Mouse (Mus musculus) T-helper 17 cell (primary cell): ENCODE measurements at regions not wholly inside any gene's neighbourhood (a gene's known extent, or its start where the extent isn't known, plus 50 kb on each side); places are given as distances from the start of the nearest gene placed in this dataset.

ENCODE experiments used
- in situ Hi-C, 2 experiments: fragments of 300-600 bp; cut with MboI, MseI; formaldehyde crosslinking; loops; 1 replicate in 1 of 2; 2 replicates in 1 of 2; pipeline ENCODE4 v1.15.1; 2025; ENCODE audit warnings: high pct_unique_total_duplicates in 2 of 2

DNA sequence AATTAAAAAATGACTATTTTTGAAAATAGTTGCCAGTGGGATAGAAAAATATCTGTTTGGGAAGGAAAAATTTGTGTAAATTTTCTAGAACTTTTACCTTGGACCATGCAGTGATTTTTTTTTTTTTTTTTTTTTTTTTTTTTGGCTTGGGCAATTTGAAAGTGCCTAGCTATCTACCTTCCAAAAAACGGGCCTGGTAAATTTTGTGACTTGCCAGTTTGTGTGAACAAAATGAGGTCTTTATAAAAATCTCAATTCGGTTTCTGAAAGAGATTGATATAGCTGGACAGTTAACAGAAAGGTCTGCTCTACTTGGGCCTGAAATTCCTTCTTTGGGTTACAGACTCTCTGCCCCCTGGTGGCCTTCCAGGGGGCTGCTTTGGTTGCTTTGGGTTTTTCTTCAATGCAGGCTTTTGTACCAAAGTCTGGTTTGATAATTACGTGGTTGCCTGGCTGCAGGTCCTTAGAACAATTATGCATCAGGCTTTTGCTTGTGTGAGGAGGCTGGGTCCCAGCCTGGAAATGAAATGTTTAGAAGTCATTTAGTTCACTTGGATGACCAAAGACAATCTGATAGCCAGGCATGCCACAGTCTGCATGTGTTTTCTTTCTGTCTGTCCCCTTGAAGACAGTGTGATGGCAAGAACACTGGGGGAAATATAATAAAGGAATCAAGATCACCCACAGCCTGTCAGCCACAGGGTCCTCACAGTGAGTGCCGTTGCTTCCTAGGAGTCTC is 75.6 kb upstream of the Jazf1 start:
- in situ Hi-C loops = loop anchor here in 1 of 2 experiments (10.0 kb wide), 1 partner anchor 119 kb away; no protein-coding TSS in a partner anchor

DNA sequence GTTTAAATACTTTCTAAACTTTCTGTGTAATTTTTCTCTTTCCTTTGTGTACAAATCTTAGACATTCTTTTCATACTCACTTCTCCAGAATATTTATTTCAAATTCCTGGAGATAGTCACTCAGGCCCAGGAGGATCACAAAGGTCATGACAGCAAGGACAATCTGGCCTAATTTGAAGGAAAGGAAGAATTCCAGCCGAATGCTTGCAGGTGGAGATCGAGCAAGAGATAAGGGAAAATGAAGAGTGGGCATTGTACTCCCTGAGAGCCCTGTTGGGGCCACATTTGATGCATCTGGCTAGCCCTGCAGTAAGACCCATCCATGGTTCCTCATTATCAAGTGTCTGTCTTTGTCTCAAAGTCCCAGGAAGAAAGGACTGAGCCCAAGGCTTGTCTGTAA is 66.0 kb upstream of the Jazf1 start:
- in situ Hi-C loops = no loop called here

DNA sequence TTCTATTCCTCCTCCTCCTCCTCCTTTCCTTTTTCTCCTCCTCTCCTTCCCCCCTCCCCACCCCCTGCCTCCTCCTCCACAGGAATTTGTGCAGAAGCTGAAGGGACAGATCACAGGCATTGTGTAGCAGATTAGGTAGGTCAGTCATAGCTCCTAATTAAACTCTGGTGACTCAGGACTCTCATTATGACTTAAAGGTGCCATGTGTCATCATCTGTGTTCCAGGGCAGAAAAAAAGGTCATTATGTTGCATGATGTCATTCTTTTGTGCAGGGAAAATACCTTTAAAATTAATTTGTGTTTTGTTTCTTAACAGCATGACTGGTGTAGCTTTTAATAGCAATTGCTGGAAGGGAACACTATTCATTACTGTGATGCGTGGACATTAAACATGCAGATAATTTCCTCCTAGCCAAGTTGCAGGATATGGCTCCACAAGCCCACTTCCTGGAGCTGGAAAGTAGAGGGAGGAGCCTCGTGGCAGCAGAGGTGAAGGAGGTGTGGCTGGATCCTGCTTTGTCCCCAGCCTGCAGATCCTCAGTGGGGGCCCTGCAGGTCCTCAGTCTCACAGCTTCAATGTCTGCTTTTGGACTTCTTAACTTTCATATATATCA is 62.4 kb upstream of the Jazf1 start:
- in situ Hi-C loops = no loop called here

DNA sequence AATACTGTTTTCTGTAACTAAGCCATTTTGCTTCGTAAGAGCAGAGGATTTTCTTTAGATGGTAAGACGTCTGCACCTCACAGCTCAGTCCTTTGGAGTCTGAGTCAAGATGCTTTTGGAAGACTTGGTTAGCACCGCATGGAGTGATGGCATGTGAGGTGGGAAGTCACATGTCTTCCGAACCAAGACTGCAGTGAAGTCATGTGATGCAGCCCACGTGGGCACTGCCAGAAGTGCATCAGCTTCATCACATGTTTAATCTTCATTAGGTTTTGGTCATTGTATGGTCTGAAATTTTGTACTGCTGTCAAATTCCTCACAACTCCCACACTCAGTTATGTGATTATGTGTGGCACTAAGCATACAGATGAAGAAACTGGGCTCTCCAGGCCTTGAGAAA is 58.3 kb upstream of the Jazf1 start:
- in situ Hi-C loops = no loop called here

DNA sequence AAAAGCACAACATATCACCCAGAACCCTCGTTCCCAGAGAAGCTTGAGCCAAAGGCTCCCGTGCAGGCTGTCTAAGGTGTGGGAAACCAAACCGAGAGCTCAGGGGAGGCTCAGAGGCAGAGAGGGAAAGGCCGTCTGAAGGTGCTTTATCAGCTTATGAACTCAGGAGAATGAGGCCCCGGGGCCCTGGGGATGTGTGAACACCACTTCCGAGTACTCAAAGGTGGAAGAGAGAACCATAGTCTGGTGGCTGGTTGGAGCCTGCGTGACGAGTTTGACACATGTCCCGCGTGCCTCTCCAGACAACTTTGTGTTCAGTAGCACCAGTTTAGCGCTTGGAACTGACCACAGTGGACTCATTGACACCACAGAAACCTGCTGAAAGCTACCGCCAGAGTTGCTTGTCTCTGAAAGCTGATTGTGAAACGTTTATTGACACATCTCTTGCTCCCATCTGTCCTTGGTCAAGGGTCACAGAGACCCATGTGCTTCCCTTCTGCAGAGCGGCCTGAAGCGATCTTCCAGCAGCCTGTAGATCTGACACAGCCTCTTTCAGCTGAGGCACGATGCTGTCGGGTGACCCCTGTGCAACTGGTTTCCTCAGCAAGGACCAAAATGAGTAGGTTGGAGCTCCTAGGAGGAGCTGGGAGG is 56.5 kb upstream of the Jazf1 start:
- in situ Hi-C loops = no loop called here

DNA sequence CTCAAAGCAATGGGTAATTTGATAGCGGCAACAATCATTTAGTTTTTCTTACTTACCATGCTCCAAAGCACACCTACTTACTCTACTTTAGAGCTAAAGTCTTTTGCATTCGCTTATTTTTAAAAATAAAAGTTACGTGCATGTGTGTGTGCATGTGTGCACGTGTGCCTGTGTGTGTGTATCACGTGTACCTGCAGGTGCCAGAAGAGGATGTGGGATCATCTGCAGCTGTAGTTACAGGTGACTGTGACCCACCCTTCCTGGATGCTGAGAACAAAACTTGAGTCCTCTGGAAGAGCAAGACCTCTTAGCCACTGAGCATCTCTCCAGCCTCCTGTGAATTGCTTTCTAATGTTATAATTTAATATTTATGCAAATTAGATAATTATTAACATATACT is 52.0 kb upstream of the Jazf1 start:
- in situ Hi-C loops = no loop called here
